Mouse (Mus musculus) neutrophil, adult 5-6 weeks (primary cell): ENCODE data around the gene Xrcc6. TPM values are rescaled to one million over a fixed set of nuclear protein-coding genes. Genes with fewer than 3 reads are reported as not detected.

Source experiments
- ATAC-seq: fragments of 151-379, 151-347 bp; 2 replicates; pipeline ENCODE4 v1.8.0; 2017; ENCODE audit warnings: mild to moderate bottlenecking, moderate TSS enrichment; ENCODE audit not compliant: insufficient number of reproducible peaks, poor library complexity, low FRiP score, severe bottlenecking; ENCODE audit errors: extremely low read depth
- total RNA-seq: library from RNA; stranded (forward); fragments of 200-1000 nt; gene quantifications from 2 replicates; pipeline ENCODE4 v1.2.3, GENCODE M21; 2017

The Xrcc6 gene
- total RNA-seq, 1 experiment from 2014 or later = 33.9 TPM

- ATAC-seq = no peak
Measured at GRCm38 (mm10) chr15:82015392-82016100, 27.9 kb downstream of the Xrcc6 start.

GRCm38 (mm10) chr15:82016101-82016808, 28.6 kb downstream of the Xrcc6 start:
- ATAC-seq = peak; percentile 93

GRCm38 (mm10) chr15:82016830-82017229, 29.2 kb downstream of the Xrcc6 start:
- no peak for ATAC-seq

GRCm38 (mm10) chr15:82017461-82017860, 29.8 kb downstream of the Xrcc6 start:
- no peak for ATAC-seq

GRCm38 (mm10) chr15:82019288-82019687, 31.7 kb downstream of the Xrcc6 start:
- no peak for ATAC-seq

- ATAC-seq = no peak
Measured at GRCm38 (mm10) chr15:82022535-82023088, 35.0 kb downstream of the Xrcc6 start.

- ATAC-seq = no peak
Measured at GRCm38 (mm10) chr15:82023965-82024635, 36.5 kb downstream of the Xrcc6 start.

- no peak for ATAC-seq
Measured at GRCm38 (mm10) chr15:82027276-82027675, 39.6 kb downstream of the Xrcc6 start.

- 0 out of 2 replicates have a peak, but pooled peaks have one; percentile 13 for ATAC-seq
Measured at GRCm38 (mm10) chr15:82027726-82028125, 40.1 kb downstream of the Xrcc6 start.

- ATAC-seq = no peak
Measured at GRCm38 (mm10) chr15:82032386-82032785, 44.8 kb downstream of the Xrcc6 start.

GRCm38 (mm10) chr15:82033762-82034161, 46.1 kb downstream of the Xrcc6 start, which contains the start of gene Desi1:
Gene Desi1, minus strand, starts transcription at chr15:82033862.
- ATAC-seq = no peak

- no peak for ATAC-seq
Measured at GRCm38 (mm10) chr15:82035904-82036689, 48.5 kb downstream of the Xrcc6 start.

GRCm38 (mm10) chr15:82040650-82041049, 53.0 kb downstream of the Xrcc6 start:
- peak; percentile 75; the same call in 1 of the 2 replicates for ATAC-seq

- ATAC-seq = no peak; the same call in 1 of the 2 replicates
Measured at GRCm38 (mm10) chr15:82044166-82044784, 56.6 kb downstream of the Xrcc6 start.

GRCm38 (mm10) chr15:82046246-82046891, 58.7 kb downstream of the Xrcc6 start:
- ATAC-seq = no peak

- ATAC-seq = peak; percentile 94
Measured at GRCm38 (mm10) chr15:82047080-82047883, 59.6 kb downstream of the Xrcc6 start, which contains the start of gene Snu13. Gene Snu13, minus strand, starts transcription at chr15:82047598.

- ATAC-seq = no peak
Measured at GRCm38 (mm10) chr15:82052544-82052943, 64.9 kb downstream of the Xrcc6 start.
